Mouse (Mus musculus) small intestine, adult 2 months (tissue): Measurements from ENCODE around the gene Bnip1. TPM values are rescaled to one million over a fixed set of nuclear protein-coding genes. Genes with fewer than 3 reads are reported as not detected.

ENCODE experiments used
- H3K27ac ChIP-seq: fragments of 200-500 bp; 2 replicates; pipeline ENCODE4 v1.5.1; 2012; ENCODE audit warnings: low read depth, low read length, control low read depth, inconsistent platforms; ENCODE audit not compliant: insufficient read depth
- H3K27me3 ChIP-seq: fragments of 200-500 bp; 2 replicates; pipeline ENCODE4 v1.6.1; 2012; ENCODE audit warnings: mild to moderate bottlenecking, moderate library complexity, low read length, inconsistent platforms; ENCODE audit not compliant: control insufficient read depth, insufficient read depth
- H3K36me3 ChIP-seq: fragments of 200-500 bp; 2 replicates; pipeline ENCODE4 v1.6.1; 2012; ENCODE audit warnings: mild to moderate bottlenecking, low read length, control low read depth, inconsistent platforms; ENCODE audit not compliant: control insufficient read depth, insufficient read depth
- H3K4me1 ChIP-seq: fragments of 200-500 bp; 2 replicates; pipeline ENCODE4 v1.6.1; 2012; ENCODE audit warnings: low read length, inconsistent platforms, mixed read lengths; ENCODE audit not compliant: control insufficient read depth, insufficient read depth, insufficient read length
- H3K4me3 ChIP-seq: fragments of 200-500 bp; 2 replicates; pipeline ENCODE4 v1.5.1; 2012; ENCODE audit warnings: low read depth, mild to moderate bottlenecking, control low read depth, inconsistent platforms, low read length, moderate library complexity
- CTCF ChIP-seq: fragments of 200-500 bp; IDR thresholded peaks from 2 replicates; pipeline ENCODE4 v1.5.1; 2012; ENCODE audit warnings: low read depth, mild to moderate bottlenecking, control low read depth, inconsistent platforms, low read length, moderate library complexity, mixed read lengths; ENCODE audit not compliant: insufficient replicate concordance, insufficient read length; ENCODE audit errors: extremely low read depth
- POLR2A ChIP-seq: fragments of 200-500 bp; IDR thresholded peaks from 2 replicates; pipeline ENCODE4 v1.6.1; 2012; ENCODE audit warnings: low read depth, mild to moderate bottlenecking, control low read depth, inconsistent platforms, low read length, moderate library complexity
- WGBS: fragments of 180-500 bp; shearing (Covaris S2); methylation state at CpG from one replicate; pipeline ENCODE4 v1.1.7; 2018; 5-methylcytosine and 5-hydroxymethylcytosine counted together
- polyA plus RNA-seq: library from polyadenylated mRNA; depleted of rRNA; stranded (reverse); fragments of >200 nt; gene quantifications from 2 replicates; pipeline ENCODE4 v1.2.3, GENCODE M21; 2012

Gene Bnip1
- polyA plus RNA-seq, 1 experiment: 14.4 TPM

DNA sequence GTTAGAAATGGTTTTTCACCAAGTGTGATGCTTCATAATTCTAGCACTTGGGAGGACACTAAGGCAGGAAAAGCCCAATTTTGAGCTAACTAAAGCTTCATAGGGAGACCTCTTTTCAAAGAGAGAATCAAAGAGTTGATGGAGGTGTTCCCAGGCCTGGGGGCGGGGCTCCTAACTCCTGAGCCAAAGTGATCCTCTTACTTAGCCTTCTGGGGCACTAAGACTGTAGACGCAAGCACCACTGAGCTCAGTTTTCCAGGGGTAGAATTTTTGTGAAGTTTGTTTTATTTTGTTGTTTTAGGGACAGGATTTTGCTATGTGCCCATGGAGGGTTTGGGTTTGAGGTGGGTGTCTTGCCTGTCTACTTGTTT is 13.1 kb upstream of the Bnip1 start:
- Histone ChIP-seq H3K27ac (no peak overlapping the region), H3K4me3 (no peak overlapping the region), H3K4me1 (no peaks in the 10 kb centered on the region), H3K27me3 (no peaks in the 10 kb centered on the region), H3K36me3 (peaks cover 39% of the 10 kb centered on the region)
- 95% methylated on average over 2 of the region's 2 CpGs for WGBS
- TF ChIP-seq POLR2A (no peak), CTCF (no peak)

DNA sequence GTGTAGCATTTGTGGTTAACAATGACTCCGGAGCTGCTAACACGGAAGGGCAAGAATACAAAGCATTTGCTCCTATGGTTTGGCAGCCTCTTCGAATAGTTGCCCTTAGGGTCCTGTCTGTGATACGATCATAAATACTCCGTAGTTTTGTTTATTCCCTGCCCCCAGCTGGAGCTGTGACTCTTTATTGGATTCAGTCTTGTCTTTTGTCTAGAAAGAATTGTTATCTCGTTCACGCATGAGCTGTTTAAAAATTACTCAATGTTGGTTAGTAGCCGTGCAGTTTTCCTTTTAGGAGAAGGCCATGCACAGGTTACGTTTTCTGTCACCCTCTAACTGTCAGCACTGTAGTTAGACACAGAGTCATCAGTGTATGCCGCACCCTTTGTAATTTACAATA is 4.7 kb upstream of the Bnip1 start:
- no peaks in the 10 kb centered on the region for H3K4me1 ChIP-seq
- no peak overlapping the region for H3K27ac ChIP-seq
- TF ChIP-seq POLR2A (no peak), CTCF (no peak)
- no peak overlapping the region for H3K4me3 ChIP-seq
- H3K27me3 ChIP-seq: no peaks in the 10 kb centered on the region
- WGBS: 61% methylated on average over 10 of the region's 10 CpGs
- peaks cover 18% of the 10 kb centered on the region for H3K36me3 ChIP-seq

DNA sequence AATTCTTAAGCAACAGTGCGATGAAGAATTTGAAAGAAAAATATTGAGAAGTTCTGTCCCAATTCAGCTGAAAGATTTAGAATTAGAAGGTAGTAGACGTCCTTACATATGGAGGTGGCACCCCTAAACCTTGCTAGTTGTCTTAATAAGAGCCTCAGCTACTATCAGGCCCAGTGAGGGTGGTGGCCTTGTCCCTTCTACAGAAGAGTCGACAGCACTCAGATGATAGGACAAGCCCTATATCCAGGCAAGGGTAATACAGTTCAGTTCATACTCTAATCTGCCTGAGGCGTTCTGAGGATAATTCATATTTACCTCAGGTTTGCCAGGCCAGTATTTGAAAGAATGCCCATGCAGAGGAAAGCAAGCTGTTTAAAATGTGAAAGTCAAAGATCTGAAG is 2.9 kb upstream of the Bnip1 start:
- 88% methylated on average over 4 of the region's 4 CpGs for WGBS
- Histone ChIP-seq H3K4me3 (no peak overlapping the region), H3K27me3 (no peaks in the 10 kb centered on the region), H3K36me3 (peaks cover 14% of the 10 kb centered on the region), H3K27ac (no peak overlapping the region), H3K4me1 (no peaks in the 10 kb centered on the region)
- TF ChIP-seq POLR2A: no peak
- TF ChIP-seq CTCF: no peak

DNA sequence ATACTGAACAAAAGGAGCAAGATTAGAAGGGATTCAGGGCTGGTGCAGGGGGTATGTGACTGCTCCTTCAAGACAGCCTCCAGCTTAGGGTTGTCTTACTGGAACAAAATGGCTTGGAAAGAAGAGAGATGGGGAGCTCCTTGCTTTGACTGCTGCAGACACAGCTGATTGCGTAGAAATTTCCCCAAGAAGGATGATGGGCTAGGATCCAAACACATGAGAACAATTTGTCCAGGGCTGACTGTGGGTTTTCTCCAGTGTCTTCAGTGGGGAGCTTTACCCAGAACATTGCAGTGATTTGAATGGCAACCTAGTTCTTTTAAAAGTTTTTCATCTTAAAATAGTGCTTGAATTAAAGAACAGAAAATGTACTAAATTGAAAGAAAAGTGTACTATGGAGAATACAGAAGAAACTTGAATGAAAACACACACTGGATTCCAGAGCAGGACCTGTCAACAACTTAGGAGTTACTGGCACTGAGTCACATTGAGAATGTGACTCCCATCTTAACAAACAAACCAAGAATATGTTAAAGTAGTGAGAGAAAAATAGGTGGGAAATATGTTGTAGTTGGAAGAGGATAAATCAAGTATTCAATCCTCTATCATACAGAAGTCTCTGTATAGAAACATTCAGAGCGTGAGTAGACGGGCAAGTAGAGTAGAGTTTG is 2.3 kb upstream of the Bnip1 start:
- 87% methylated on average over 3 of the region's 3 CpGs for WGBS
- Histone ChIP-seq H3K27ac (no peak overlapping the region), H3K27me3 (no peaks in the 10 kb centered on the region), H3K36me3 (peaks cover 14% of the 10 kb centered on the region), H3K4me3 (no peak overlapping the region), H3K4me1 (no peaks in the 10 kb centered on the region)
- TF ChIP-seq CTCF (no peak), POLR2A (no peak)

DNA sequence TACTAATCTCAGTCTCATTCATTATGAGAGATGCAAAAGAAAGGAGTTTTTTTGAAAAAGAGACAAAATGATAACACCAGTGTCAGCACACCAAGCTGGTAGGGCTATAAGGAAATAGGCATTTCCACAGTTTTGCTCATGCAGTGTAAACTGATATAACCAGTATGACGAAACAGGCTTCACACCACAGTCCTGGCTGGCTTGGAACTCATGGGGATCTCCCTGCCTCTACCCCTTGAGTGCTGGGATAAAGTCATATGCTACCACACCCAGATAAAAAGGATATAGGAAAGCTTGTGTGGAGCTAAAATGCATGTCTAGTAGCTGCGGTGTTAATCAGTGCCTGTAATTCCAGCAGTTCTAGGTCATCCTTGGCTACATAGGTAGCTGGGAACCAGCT is 1.4 kb upstream of the Bnip1 start:
- H3K27me3 ChIP-seq: no peaks in the 10 kb centered on the region
- H3K4me1 ChIP-seq: no peaks in the 10 kb centered on the region
- H3K27ac ChIP-seq: no peak overlapping the region
- WGBS: 45% methylated on average over 2 of the region's 2 CpGs
- no peak overlapping the region for H3K4me3 ChIP-seq
- H3K36me3 ChIP-seq: peaks cover 14% of the 10 kb centered on the region
- TF ChIP-seq CTCF: no peak
- TF ChIP-seq POLR2A: no peak

DNA sequence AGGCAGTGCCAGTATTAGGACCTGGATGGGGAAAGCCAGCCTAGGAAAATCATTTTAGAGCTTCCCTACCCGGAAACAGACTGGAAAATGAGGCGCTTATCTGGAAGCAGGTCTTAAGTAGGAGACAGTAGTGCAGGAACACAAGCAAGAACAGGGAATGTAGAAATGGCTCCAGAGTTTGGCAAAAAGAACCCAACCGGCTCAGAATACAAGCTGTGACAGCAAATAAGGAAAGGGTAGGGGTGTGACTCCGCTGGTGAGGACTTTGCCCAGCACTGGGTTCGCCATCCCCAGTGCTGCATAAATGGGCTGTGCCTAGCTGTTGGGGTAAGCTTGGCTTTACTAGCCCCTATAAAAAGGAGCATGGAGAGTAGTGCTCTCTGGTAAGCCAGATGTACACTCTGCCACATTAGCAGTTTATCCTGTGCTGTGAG is 761 bp downstream of the Bnip1 start:
- peak overlapping the region; percentile 95 for H3K27ac ChIP-seq

DNA sequence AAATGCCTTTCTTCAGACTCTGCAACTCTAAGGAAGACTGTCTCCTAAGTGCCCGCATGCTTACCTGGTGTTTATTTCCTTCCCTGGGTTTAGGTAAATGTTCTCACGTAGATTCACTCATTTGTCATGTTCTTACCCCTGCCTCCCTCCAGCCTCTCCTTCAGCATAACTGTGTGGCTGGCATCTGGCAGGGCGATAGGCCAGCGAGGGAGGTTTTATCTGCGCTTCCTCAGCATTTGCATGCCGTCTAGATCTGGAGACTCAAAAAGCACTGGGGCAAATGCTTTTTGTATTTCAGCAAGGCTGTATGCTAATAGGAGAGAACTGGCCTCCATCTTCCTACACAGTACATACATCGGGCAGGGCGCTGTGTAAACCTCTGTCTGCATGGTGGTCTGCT is 3.7 kb downstream of the Bnip1 start:
- H3K36me3 ChIP-seq: peaks cover 35% of the 10 kb centered on the region

More for the DNA sequence above, 761 bp downstream of the Bnip1 start:
- TF ChIP-seq CTCF: no peak
- no peak for TF ChIP-seq POLR2A
- Histone ChIP-seq H3K4me1 (no peaks in the 10 kb centered on the region), H3K4me3 (peak overlapping the region; percentile 90), H3K36me3 (peaks cover 19% of the 10 kb centered on the region; the same call in 1 of the 2 replicates), H3K27me3 (no peaks in the 10 kb centered on the region)
- WGBS: 3% methylated on average over 5 of the region's 5 CpGs

More for the DNA sequence above, 3.7 kb downstream of the Bnip1 start:
- Histone ChIP-seq H3K27ac (no peak overlapping the region), H3K4me3 (no peak overlapping the region), H3K27me3 (no peaks in the 10 kb centered on the region), H3K4me1 (no peaks in the 10 kb centered on the region)
- TF ChIP-seq POLR2A: no peak
- no peak for TF ChIP-seq CTCF
- 90% methylated on average over 8 of the region's 8 CpGs for WGBS
